Mouse (Mus musculus) urinary bladder, postnatal 10 days (tissue): ENCODE data around the gene B3gnt7.

Source experiments
- DNase-seq: peaks from one replicate; pipeline ENCODE4 v3.0.0; 2022; ENCODE audit warnings: low spot score

The B3gnt7 gene

GRCm38 (mm10) chr1:86302532-86302931 is at the start of gene B3gnt7:
B3gnt7 (plus strand) TSS chr1:86302832.
- no peak for DNase-seq

DNA sequence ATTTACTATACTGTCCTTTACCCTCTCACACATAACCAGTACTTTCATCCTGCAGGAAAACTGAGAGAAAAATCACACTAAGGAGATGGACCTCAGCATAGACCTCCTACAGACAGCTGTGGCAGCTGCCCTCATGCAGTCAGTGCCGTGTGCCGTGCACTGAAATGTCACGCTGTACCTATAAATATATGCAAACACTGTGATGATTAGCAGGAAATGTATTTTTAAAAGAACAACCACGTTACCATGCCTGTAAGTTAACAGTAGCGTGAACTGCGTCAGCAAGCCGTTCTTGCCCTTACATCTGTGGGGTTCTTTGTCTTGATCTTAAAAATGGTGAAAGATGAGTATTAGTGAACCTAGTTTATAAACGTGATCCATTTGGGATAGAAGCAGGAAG is 49.2 kb upstream of the B3gnt7 start:
- no peak for DNase-seq

GRCm38 (mm10) chr1:86256311-86256710 is 46.3 kb upstream of the B3gnt7 start:
- DNase-seq = no peak

- no peak for DNase-seq
Observed at GRCm38 (mm10) chr1:86257228-86257627, 45.4 kb upstream of the B3gnt7 start.

- no peak for DNase-seq
Observed at GRCm38 (mm10) chr1:86258171-86258824, 44.3 kb upstream of the B3gnt7 start.

- no peak for DNase-seq
Observed at GRCm38 (mm10) chr1:86263564-86264339, 38.9 kb upstream of the B3gnt7 start.

- DNase-seq = no peak
Observed at GRCm38 (mm10) chr1:86265060-86265459, 37.6 kb upstream of the B3gnt7 start.

DNA sequence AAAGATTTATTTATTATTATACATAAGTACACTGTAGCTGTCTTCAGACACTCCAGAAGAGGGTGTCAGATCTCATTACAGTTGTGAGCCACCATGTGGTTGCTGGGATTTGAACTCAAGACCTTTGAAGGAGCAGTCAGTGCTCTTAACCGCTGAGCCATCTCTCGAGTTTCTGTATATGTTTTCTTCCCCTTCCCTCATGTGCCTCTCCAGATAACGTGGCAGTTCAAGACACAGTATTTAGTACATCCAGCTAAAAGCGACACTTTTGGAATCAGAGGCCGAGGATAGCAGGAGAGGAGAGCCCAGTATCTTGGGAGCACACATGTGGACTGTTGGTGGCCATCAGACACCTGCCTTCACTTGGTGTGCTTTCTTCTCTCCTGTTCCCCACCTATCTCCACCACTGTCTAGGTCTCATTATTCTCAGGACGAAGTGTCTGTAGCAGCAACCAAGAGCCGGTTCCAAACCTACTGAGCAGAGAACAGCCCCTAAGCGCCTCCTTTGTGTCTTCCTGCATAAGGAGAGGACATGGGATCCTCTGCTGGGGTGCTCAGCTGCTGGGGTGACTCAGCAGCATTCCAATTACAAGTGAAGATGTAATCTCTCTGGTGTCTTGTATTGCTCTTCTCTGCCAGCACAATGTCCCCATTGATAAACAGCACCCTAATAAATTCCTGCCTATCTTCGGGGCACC is 34.0 kb upstream of the B3gnt7 start:
- DNase-seq = no peak

DNA sequence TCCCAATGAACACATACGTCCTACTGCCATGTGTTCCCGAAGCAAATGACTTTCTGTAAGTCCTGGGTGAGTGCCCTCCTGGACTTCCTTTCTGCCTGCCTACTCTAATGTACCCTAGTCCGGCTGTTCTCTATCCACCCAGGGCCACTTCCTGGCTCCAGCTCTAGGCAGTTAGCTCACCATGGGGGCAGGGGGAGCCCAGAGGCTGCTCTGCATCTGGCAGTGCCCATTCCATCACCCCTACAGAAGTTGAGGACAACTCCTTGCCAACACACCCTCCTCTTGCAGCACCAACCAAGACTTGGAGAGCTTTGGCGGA is 33.5 kb upstream of the B3gnt7 start:
- no peak for DNase-seq

DNA sequence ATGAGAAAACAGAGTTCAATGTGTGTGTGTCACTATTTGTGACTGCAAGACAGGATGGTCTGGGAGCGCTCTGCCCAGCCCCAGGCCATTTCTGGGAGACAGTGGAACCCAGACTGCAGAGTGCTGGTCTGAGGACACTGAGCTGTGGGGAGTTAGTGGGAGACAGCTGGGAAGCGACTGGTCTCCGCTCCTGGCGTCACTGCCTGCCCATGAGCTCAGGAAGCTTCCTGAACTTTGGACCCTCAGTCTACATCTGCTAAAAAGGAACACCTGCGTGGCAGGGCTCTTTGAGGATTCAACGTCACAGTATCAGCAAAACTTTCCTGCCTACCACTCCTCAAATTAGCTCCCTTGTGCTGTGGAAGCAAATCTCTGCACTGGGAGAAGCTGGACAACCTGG is 30.9 kb upstream of the B3gnt7 start:
- no peak for DNase-seq

DNA sequence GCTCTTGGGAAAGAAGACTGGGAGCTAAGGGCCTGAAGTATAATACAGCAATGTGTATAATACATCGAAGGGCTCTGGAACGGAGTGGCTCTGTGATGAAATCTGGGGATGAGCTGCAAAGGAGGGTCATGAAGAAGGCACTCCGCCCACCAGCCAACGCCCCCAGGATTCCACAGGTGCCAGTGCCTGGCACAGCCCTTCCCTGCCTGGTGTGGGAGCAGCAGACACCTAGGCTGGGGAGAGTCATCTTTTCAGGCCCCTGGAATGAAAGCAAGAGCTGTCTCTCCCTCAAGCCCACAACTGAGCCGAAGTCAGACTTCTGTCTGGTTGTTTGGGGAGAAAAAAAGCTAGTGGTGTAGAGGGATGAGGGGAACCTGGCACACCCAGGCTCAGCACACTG is 25.6 kb upstream of the B3gnt7 start:
- no peak for DNase-seq

GRCm38 (mm10) chr1:86281781-86282536 is 20.7 kb upstream of the B3gnt7 start:
- no peak for DNase-seq

DNA sequence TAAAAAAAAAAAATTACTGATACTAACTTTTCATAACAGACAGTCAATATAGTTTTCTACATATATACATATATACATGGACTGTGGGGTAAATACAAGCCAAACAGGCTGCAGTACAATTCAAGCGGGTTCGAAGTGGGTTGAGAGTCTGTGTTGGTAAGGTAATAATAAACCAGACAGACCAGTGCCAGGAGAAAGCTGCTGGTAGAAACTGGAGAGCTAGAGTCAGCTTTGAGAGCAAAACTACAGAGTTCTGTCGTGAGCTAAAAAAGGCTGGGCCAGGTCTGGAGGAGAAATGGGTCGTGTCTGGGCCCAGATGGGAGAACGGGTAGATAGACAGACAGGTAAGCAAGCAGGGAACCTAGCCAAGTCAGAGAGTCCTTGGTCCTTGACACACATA is 18.5 kb upstream of the B3gnt7 start:
- no peak for DNase-seq

DNA sequence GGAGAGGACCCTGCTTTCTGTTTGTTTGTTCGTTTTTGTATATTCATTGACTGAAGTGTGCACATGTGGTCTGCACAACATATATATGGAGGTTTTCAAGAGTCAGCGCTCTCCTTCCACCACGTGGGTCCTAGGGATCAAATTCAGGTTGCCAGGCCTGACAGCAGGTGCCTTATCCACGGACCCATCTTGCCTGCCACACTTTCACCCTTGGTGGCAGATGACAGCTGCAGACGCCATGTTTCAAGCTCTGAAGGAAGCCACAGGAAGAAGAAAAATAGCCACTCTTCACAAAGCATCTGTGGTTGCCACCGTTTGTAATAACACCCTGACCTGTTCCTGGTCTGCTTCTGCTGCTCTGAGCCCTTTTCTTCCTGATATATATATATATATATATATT is 17.3 kb upstream of the B3gnt7 start:
- DNase-seq = no peak

GRCm38 (mm10) chr1:86287473-86287872 is 15.2 kb upstream of the B3gnt7 start:
- no peak for DNase-seq

GRCm38 (mm10) chr1:86290452-86290851 is 12.2 kb upstream of the B3gnt7 start:
- DNase-seq = no peak

GRCm38 (mm10) chr1:86293091-86293490 is 9.5 kb upstream of the B3gnt7 start:
- no peak for DNase-seq

DNA sequence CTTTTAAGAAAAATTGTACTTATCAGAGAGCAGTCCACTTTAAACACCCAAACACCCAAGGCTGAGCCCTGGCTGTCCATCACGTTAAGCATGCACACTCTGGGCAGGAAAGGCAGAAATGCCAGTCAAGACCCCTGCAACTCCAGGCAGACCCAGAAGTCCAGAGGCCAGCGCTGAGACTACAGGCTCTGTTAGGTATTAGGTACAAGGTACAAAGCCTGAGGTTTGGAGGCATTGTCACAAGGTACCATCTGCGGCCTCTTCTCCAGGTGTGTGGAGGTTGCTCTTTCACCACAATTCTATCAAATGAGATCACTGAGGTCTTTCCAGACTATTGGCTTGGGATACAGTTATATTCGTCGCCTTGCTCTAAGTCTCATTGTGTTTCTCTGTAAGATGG is 8.8 kb upstream of the B3gnt7 start:
- DNase-seq = no peak

GRCm38 (mm10) chr1:86294472-86294871 is 8.2 kb upstream of the B3gnt7 start:
- DNase-seq = no peak

GRCm38 (mm10) chr1:86300093-86300492 is 2.5 kb upstream of the B3gnt7 start:
- DNase-seq = no peak

DNA sequence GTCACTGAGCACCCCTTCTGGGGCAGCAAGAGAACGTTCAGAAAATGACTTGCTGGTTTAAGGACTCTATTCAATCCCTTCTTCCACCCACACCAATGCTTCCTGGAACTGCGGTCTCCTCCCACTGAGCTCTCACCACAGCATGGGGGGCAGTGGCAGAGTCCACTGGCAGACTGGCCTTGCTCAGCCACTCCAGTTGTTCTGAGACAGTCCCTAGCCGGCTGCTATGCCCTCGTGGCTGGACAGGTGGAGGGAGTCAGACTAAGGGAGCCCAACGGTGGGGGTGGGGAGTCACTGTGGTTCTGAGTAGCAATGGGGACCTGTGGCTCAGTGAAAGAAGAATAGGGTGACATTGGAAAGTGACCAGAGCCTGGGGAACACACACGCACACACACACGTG is 1.9 kb upstream of the B3gnt7 start:
- no peak for DNase-seq

- no peak for DNase-seq
Observed at GRCm38 (mm10) chr1:86301221-86302091, 1.2 kb upstream of the B3gnt7 start.
